Mouse (Mus musculus) limb, embryonic 11.5 days (tissue): ENCODE results near the gene Gpr108. TPM values are rescaled to one million over a fixed set of nuclear protein-coding genes. Genes with fewer than 3 reads are reported as not detected.

Experiments
- ATAC-seq: fragments of 200-750 bp; cut with Nextera tagmentation; 2 replicates; pipeline ENCODE4 v1.8.0; 2017; ENCODE audit warnings: low read depth; ENCODE audit not compliant: insufficient number of reproducible peaks, low FRiP score, low TSS enrichment
- DNase-seq: peaks from one replicate; pipeline ENCODE4 v3.0.0-alpha.2; 2015; ENCODE audit warnings: low spot score
- H3K27ac ChIP-seq: fragments of 300-500 bp; sonication (generic); replicated peaks from 2 replicates; pipeline ENCODE4 v1.5.1; 2014; ENCODE audit warnings: low read depth, mild to moderate bottlenecking, low read length
- H3K27me3 ChIP-seq: fragments of 300-500 bp; sonication (generic); 2 replicates; pipeline ENCODE4 v1.6.1; 2014; ENCODE audit warnings: mild to moderate bottlenecking, low read length, mixed read lengths; ENCODE audit not compliant: control insufficient read depth, insufficient read depth
- H3K36me3 ChIP-seq: fragments of 300-500 bp; sonication (generic); 2 replicates; pipeline ENCODE4 v1.6.1; 2014; ENCODE audit warnings: mild to moderate bottlenecking, low read length, moderate library complexity, mixed read lengths; ENCODE audit not compliant: control insufficient read depth, insufficient read depth
- H3K4me1 ChIP-seq: fragments of 300-500 bp; sonication (generic); 2 replicates; pipeline ENCODE4 v1.6.1; 2014; ENCODE audit warnings: low read length, mixed read lengths; ENCODE audit not compliant: control insufficient read depth, insufficient read depth
- H3K4me2 ChIP-seq: fragments of 300-500 bp; sonication (generic); 2 replicates; pipeline ENCODE4 v1.6.1; 2014; ENCODE audit warnings: low read depth, mild to moderate bottlenecking, moderate library complexity; ENCODE audit not compliant: severe bottlenecking
- H3K4me3 ChIP-seq: fragments of 300-500 bp; sonication (generic); 2 replicates; pipeline ENCODE4 v1.5.1; 2014; ENCODE audit warnings: low read depth, low read length
- H3K9ac ChIP-seq: fragments of 300-500 bp; sonication (generic); 2 replicates; pipeline ENCODE4 v1.6.1; 2014; ENCODE audit warnings: mild to moderate bottlenecking, low read length
- H3K9me3 ChIP-seq: fragments of 300-500 bp; sonication (generic); 2 replicates; pipeline ENCODE4 v1.6.1; 2016; ENCODE audit warnings: low read length; ENCODE audit not compliant: control insufficient read depth
- WGBS: fragments of 180-500 bp; shearing (Covaris S2); extraction: QIAGEN DNeasy Blood & Tissue Kit; methylation state at CpG from one replicate; pipeline ENCODE4 v1.1.7; 2014; 5-methylcytosine and 5-hydroxymethylcytosine counted together
- polyA plus RNA-seq: library from polyadenylated mRNA; unstranded; fragments of >200 nt; fragmentation: Nextera tagmentation; extraction: Ambion mirVana; gene quantifications from 2 replicates; pipeline ENCODE4 v1.2.1, GENCODE M21; 2014

The Gpr108 gene
- polyA plus RNA-seq, 1 experiment from 2014 or later: 28.2 TPM

GRCm38 (mm10) chr17:57223313-57223712 lies 24.9 kb downstream of the Gpr108 start:
- Histone ChIP-seq H3K4me1 (no peaks in the 10 kb centered on the region), H3K27ac (no peak overlapping the region), H3K36me3 (no peaks in the 10 kb centered on the region), H3K4me3 (no peak overlapping the region), H3K27me3 (no peaks in the 10 kb centered on the region), H3K9me3 (no peaks in the 10 kb centered on the region), H3K4me2 (no peak overlapping the region), H3K9ac (no peak overlapping the region)
- 73% methylated on average over 9 of the region's 9 CpGs for WGBS
- no peak for DNase-seq
- ATAC-seq: no peak

GRCm38 (mm10) chr17:57221911-57222310 lies 26.3 kb downstream of the Gpr108 start:
- H3K36me3 ChIP-seq: no peaks in the 10 kb centered on the region
- no peaks in the 10 kb centered on the region for H3K4me1 ChIP-seq
- no peak overlapping the region for H3K27ac ChIP-seq
- no peak overlapping the region for H3K4me3 ChIP-seq
- ATAC-seq (no peak), DNase-seq (no peak)
- H3K4me2 ChIP-seq: no peak overlapping the region
- no peaks in the 10 kb centered on the region for H3K9me3 ChIP-seq
- H3K27me3 ChIP-seq: no peaks in the 10 kb centered on the region
- WGBS: 73% methylated on average over 4 of the region's 4 CpGs
- H3K9ac ChIP-seq: no peak overlapping the region; the same call in 1 of the 2 replicates

DNA sequence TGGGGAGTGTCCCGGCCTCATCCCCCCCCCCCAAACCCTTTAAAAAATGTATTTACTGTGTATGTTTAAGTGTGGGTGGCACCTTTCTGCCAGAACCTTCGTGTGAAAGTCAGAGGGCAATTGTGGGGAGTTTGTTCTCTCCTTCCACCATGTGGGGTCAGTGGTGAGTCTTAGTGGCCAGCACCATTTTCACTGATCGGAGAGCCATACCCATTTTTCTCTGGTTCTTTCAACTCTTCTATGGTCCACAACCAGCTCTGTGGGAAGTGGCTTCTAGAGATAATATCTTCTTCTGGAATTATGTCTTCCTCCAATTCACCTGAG lies 28.4 kb downstream of the Gpr108 start:
- Histone ChIP-seq H3K27ac (no peak overlapping the region), H3K9me3 (no peaks in the 10 kb centered on the region), H3K9ac (no peak overlapping the region), H3K27me3 (no peaks in the 10 kb centered on the region), H3K4me1 (no peaks in the 10 kb centered on the region), H3K36me3 (no peaks in the 10 kb centered on the region), H3K4me3 (no peak overlapping the region), H3K4me2 (no peak overlapping the region)
- WGBS: 19% methylated on average over 3 of the region's 3 CpGs
- ATAC-seq (no peak), DNase-seq (no peak)

GRCm38 (mm10) chr17:57219167-57219883 lies 28.9 kb downstream of the Gpr108 start:
- Histone ChIP-seq H3K27ac (no peak overlapping the region), H3K4me1 (no peaks in the 10 kb centered on the region), H3K4me2 (no peak overlapping the region), H3K36me3 (no peaks in the 10 kb centered on the region), H3K4me3 (no peak overlapping the region), H3K9me3 (no peaks in the 10 kb centered on the region), H3K9ac (no peak overlapping the region), H3K27me3 (no peaks in the 10 kb centered on the region)
- peak; percentile 81 for DNase-seq
- 26% methylated on average over 11 of the region's 11 CpGs for WGBS
- ATAC-seq: no peak

DNA sequence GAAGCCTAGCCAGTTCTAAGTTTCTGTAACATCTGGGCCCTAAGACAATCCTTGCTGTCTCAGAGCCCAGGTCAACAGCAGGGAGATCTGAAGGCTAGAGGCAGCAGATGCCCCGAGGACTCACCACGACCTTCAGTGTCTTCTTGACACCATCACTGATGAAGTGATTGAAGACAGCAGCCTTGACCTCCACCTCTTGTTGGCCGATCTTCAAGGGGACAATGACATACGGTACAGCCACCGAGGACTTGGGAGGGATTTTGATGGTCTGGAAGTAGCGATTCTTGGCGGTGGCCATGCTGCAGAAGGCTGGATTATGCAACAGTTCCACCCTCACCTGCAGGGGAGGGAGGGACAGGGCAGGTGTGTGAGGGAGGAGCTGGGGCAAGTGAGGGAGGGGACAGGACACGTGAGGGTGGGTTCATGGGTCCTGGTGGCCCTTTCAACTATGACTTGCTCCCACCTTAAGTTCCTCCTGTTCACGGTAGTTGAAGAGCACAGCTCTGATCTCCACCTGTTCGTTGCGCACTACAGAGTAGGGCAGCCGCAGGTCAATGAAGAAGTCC lies 29.8 kb downstream of the Gpr108 start:
- Histone ChIP-seq H3K9ac (no peak overlapping the region), H3K4me2 (no peak overlapping the region), H3K36me3 (no peaks in the 10 kb centered on the region), H3K27ac (no peak overlapping the region), H3K4me3 (no peak overlapping the region), H3K4me1 (no peaks in the 10 kb centered on the region), H3K9me3 (no peaks in the 10 kb centered on the region), H3K27me3 (no peaks in the 10 kb centered on the region)
- ATAC-seq (no peak), DNase-seq (no peak)
- WGBS: 68% methylated on average over 12 of the region's 12 CpGs

- no peaks in the 10 kb centered on the region for H3K4me1 ChIP-seq
- H3K9ac ChIP-seq: no peak overlapping the region
- DNase-seq (no peak), ATAC-seq (0 out of 2 replicates have a peak, but pooled peaks have one; percentile 20)
- H3K36me3 ChIP-seq: no peaks in the 10 kb centered on the region
- H3K27ac ChIP-seq: no peak overlapping the region
- H3K4me2 ChIP-seq: no peak overlapping the region
- 46% methylated on average over 13 of the region's 13 CpGs for WGBS
- H3K9me3 ChIP-seq: no peaks in the 10 kb centered on the region
- no peak overlapping the region for H3K4me3 ChIP-seq
- H3K27me3 ChIP-seq: no peaks in the 10 kb centered on the region
Observed at GRCm38 (mm10) chr17:57214676-57215387, 33.4 kb downstream of the Gpr108 start.

DNA sequence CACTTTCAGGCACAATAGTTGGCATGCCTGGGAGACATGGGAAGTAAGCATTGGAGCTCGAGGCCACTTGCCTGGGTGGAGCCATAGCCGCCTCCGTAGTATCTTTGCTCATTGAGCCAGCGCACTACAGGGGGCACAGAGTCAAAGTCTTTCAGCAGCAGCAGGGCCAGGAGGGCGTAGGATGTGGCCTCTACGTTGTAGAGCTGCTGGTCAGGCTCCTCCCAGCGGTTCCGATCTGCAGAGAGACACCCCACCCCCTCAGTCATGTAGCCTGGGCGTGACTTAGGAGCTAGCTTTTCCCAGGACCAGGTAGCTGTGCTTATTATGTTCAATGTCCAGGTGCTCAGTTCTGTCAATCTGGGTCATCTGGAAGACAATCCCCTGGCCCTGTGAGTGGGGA lies 36.7 kb downstream of the Gpr108 start:
- WGBS: 71% methylated on average over 9 of the region's 9 CpGs
- no peaks in the 10 kb centered on the region for H3K9me3 ChIP-seq
- H3K4me1 ChIP-seq: no peaks in the 10 kb centered on the region
- H3K4me3 ChIP-seq: no peak overlapping the region
- H3K4me2 ChIP-seq: no peak overlapping the region
- no peak overlapping the region for H3K9ac ChIP-seq
- H3K27ac ChIP-seq: no peak overlapping the region
- ATAC-seq (no peak), DNase-seq (no peak)
- no peaks in the 10 kb centered on the region for H3K36me3 ChIP-seq
- no peaks in the 10 kb centered on the region for H3K27me3 ChIP-seq

DNA sequence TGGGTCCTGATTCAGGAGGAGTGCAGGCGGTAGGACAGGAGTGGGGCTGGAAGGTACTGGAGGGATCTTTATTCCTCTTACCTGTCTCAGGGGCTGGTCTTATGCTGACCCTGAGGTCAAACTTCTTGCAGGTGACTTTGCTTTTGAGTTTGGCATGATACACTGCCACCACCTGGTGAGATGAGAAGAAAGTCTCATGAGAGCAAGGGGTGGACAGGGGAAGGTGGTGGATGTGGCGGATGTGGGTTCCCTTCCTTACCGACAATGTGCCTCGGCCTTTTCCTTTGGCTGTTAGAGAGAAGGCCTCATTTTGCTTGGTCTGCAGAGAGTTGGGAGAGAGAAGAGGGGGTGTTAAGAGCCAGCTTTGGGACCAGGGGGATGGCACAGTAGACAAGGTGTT lies 38.9 kb downstream of the Gpr108 start:
- Histone ChIP-seq H3K4me2 (no peak overlapping the region), H3K36me3 (no peaks in the 10 kb centered on the region), H3K27ac (no peak overlapping the region), H3K9ac (no peak overlapping the region), H3K4me1 (no peaks in the 10 kb centered on the region), H3K9me3 (no peaks in the 10 kb centered on the region), H3K4me3 (no peak overlapping the region), H3K27me3 (no peaks in the 10 kb centered on the region)
- no peak for DNase-seq
- no peak for ATAC-seq
- 75% methylated on average over 4 of the region's 4 CpGs for WGBS
